Mouse (Mus musculus): ENCODE measurements around the gene Cfap126.
"Not testable (repeated sequence)": the region's sequence is repeated elsewhere in the genome, so short reads cannot be mapped to it uniquely, and the experiment has no call there.

- TF ChIP-seq CTCF, EP300 (IDR thresholded peaks at IDR 0.05; ENCODE audit: low read depth): not testable (repeated sequence)
Observed at GRCm38 (mm10) chr1:171074283-171074682, 39.4 kb upstream of the Cfap126 start.

Measured in liver, postnatal 0 days (tissue).